Mouse (Mus musculus) embryonic facial prominence, embryonic 13.5 days (tissue): ENCODE data around the gene Rxrb. TPM values are rescaled to one million over a fixed set of nuclear protein-coding genes. Genes with fewer than 3 reads are reported as not detected.

ENCODE experiments used
- ATAC-seq: fragments of 200-750 bp; cut with Nextera tagmentation; 2 replicates; pipeline ENCODE4 v1.8.0; 2017; ENCODE audit warnings: low read depth; ENCODE audit not compliant: insufficient number of reproducible peaks, insufficient read depth, low FRiP score, low TSS enrichment
- H3K27ac ChIP-seq: fragments of 300-500 bp; sonication (generic); 2 replicates; pipeline ENCODE4 v1.5.1; 2015; ENCODE audit warnings: moderate library complexity, mild to moderate bottlenecking, inconsistent platforms
- H3K27me3 ChIP-seq: fragments of 300-500 bp; sonication (generic); 2 replicates; pipeline ENCODE4 v1.6.1; 2015; ENCODE audit warnings: mild to moderate bottlenecking, inconsistent platforms
- H3K36me3 ChIP-seq: fragments of 300-500 bp; sonication (generic); 2 replicates; pipeline ENCODE4 v1.6.1; 2015; ENCODE audit warnings: mild to moderate bottlenecking, inconsistent platforms
- H3K4me1 ChIP-seq: fragments of 300-500 bp; sonication (generic); 2 replicates; pipeline ENCODE4 v1.6.1; 2015; ENCODE audit warnings: inconsistent platforms
- H3K4me2 ChIP-seq: fragments of 300-500 bp; sonication (generic); 2 replicates; pipeline ENCODE4 v1.6.1; 2015; ENCODE audit warnings: moderate library complexity, mild to moderate bottlenecking, inconsistent platforms
- H3K4me3 ChIP-seq: fragments of 300-500 bp; sonication (generic); 2 replicates; pipeline ENCODE4 v1.5.1; 2015; ENCODE audit warnings: mild to moderate bottlenecking, inconsistent platforms
- H3K9ac ChIP-seq: fragments of 300-500 bp; sonication (generic); 2 replicates; pipeline ENCODE4 v1.6.1; 2015; ENCODE audit warnings: mild to moderate bottlenecking, inconsistent platforms
- H3K9me3 ChIP-seq: fragments of 300-500 bp; sonication (generic); 2 replicates; pipeline ENCODE4 v1.6.1; 2016; ENCODE audit warnings: inconsistent platforms
- WGBS: fragments of 180-500 bp; shearing (Covaris S2); methylation state at CpG from one replicate; pipeline ENCODE4 v1.1.7; 2015; ENCODE audit warnings: mixed read lengths; 5-methylcytosine and 5-hydroxymethylcytosine counted together
- microRNA counts: library from miRNA; unstranded; fragments of <30 nt; microRNA quantifications from one replicate; lab custom pipeline; 2016
- microRNA-seq: library from miRNA; unstranded; fragments of <30 nt; microRNA quantifications from one replicate; pipeline ENCODE4, GENCODE M21; 2016
- polyA plus RNA-seq: library from polyadenylated mRNA; unstranded; fragments of >200 nt; fragmentation: Nextera tagmentation; extraction: Ambion mirVana; gene quantifications from 2 replicates; pipeline ENCODE4 v1.2.1, GENCODE M21; 2015

Gene Rxrb
- polyA plus RNA-seq, 1 experiment from 2014 or later = 56.4 TPM

DNA sequence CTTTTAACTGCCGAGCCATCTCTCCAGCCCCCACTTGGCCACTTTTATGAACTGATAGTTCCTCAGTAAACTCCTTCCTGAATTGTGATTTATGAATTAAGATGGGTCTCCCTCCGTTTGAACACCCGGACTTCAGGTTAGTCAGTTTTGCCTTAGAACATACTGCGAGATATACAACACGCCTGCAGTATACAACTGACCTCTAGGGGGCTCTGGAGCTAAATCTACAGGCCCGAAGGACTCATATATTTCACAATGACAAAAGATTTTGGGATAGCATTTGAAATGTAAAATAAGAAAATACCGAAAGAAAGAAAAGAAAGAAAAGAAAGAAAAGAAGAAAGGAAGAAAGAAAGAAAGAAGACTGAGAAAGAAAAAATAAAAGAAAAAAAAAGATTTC lies 43.7 kb downstream of the Rxrb start:
- H3K36me3 ChIP-seq = no peaks in the 10 kb centered on the region
- H3K27me3 ChIP-seq = peaks cover 30% of the 10 kb centered on the region
- no peaks in the 10 kb centered on the region for H3K9me3 ChIP-seq
- ATAC-seq = no peak
- no peaks in the 10 kb centered on the region for H3K4me1 ChIP-seq
- H3K27ac ChIP-seq = no peak overlapping the region
- WGBS = 40% methylated on average over 7 of the region's 7 CpGs
- H3K9ac ChIP-seq = no peak overlapping the region
- no peak overlapping the region for H3K4me2 ChIP-seq
- no peak overlapping the region for H3K4me3 ChIP-seq

DNA sequence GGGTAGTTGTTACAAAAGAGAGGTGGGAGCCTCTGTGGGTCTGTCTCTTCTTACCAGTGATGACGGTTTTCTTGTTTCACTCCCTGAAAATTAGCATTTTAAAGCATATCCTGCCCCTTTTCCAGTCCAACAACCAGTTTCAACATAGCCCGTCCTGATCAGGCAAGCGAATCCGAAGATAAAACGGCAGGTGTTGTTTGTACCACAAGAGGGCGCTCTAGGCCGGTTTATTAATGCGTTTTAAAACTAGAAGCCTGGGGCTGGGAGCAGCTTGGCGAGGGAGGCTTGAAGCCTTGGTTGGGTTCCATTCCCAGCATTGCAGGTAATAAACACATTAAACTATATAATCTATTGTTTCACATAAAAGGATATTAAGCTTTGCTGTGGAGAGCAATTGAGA lies 45.9 kb downstream of the Rxrb start:
- ATAC-seq = no peak

DNA sequence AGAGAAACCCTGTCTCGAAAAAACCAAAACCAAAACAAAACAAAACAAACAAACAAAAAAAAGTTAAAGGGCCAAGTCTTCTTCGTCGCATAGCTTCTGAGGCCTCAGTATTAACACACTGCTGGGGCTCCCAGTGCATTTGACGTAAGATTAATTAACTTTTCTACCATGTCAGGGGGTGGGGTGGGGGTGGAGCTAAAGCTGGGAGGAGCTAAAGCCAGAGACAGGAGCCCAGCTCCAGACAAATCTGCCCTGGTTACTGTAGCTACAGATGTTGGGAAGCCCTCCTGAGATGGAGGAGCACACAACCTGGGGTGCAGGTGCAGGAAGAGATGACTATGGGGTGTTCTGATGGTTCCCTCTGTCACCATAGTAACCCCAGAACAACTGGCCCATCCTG lies 46.5 kb downstream of the Rxrb start:
- Histone ChIP-seq H3K27me3 (peaks cover 33% of the 10 kb centered on the region), H3K9me3 (no peaks in the 10 kb centered on the region), H3K27ac (no peak overlapping the region), H3K4me2 (no peak overlapping the region), H3K36me3 (no peaks in the 10 kb centered on the region), H3K9ac (no peak overlapping the region), H3K4me1 (peaks cover 3% of the 10 kb centered on the region; the same call in 1 of the 2 replicates), H3K4me3 (no peak overlapping the region)
- WGBS = 61% methylated on average over 4 of the region's 4 CpGs
- no peak for ATAC-seq

More for the DNA sequence above, 45.9 kb downstream of the Rxrb start:
- Histone ChIP-seq H3K4me3 (no peak overlapping the region), H3K27me3 (peaks cover 30% of the 10 kb centered on the region), H3K4me2 (no peak overlapping the region), H3K27ac (no peak overlapping the region), H3K4me1 (no peaks in the 10 kb centered on the region), H3K9ac (no peak overlapping the region), H3K9me3 (no peaks in the 10 kb centered on the region), H3K36me3 (no peaks in the 10 kb centered on the region)
- WGBS = 2% methylated on average over 9 of the region's 9 CpGs

DNA sequence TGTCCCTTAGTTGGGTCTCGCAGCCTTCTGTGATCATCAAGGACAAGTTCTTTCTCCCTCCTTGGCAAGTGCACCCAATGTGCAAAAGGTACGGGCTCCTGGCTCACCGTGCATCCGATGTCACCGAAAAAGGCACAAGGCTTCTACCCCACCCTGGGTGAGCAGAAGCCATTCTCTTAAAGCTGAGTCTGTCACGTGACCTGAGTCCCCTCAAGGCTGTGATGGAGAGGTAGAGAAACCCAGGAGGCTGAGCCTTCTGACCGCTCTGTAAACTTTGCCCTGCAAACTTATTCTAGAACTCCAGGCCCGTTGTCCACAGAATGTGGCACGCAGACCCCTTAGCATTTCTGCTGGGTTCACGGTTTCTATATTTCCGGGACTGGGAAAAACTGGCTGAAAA lies 47.4 kb downstream of the Rxrb start:
- no peak overlapping the region for H3K9ac ChIP-seq
- no peak for ATAC-seq
- 88% methylated on average over 11 of the region's 11 CpGs for WGBS
- no peak overlapping the region for H3K27ac ChIP-seq
- H3K4me1 ChIP-seq = peaks cover 5% of the 10 kb centered on the region; the same call in 1 of the 2 replicates
- H3K27me3 ChIP-seq = peaks cover 28% of the 10 kb centered on the region
- H3K9me3 ChIP-seq = no peaks in the 10 kb centered on the region
- no peak overlapping the region for H3K4me2 ChIP-seq
- no peak overlapping the region for H3K4me3 ChIP-seq
- no peaks in the 10 kb centered on the region for H3K36me3 ChIP-seq

DNA sequence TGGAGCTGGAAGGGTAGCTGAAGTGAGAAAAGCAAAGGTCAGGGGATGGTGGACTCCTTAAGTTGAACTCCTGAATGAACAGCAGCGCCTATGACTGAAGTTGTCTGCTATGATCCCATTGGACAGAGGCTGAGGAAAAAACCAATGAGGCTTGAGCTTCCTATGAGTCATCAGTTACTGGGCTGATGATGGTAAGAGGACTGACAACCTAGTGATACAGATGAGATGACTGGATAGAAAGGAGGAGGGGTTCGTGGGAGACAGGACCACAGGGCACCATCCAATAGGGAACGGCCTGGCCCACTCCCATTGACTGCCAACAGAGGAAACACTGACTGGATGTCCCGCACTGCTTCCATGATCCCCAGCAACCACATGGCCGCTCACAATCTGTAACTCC lies 48.0 kb downstream of the Rxrb start:
- H3K4me1 ChIP-seq = peaks cover 5% of the 10 kb centered on the region; the same call in 1 of the 2 replicates

DNA sequence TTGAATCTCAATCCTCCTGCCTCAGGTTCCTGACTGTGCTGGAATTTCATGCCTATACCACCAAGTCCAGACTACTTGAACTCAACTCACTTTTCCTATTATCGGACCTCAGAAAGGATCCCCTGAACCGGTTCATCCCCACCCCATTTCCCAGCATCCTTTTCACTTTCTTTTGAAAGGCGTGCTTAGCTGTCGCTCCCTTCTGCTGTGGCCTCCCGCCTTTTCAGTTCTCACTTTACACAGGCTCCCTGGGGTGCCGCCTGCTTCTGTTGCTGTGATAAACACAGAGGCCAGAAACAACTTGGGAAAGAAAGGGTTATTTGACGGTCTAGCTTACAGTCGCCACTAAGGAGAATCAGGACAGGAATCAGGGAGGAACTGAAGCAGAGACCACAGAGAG lies 51.5 kb downstream of the Rxrb start:
- 5% methylated on average over 8 of the region's 8 CpGs for WGBS
- Histone ChIP-seq H3K27me3 (peaks cover 11% of the 10 kb centered on the region; the same call in 1 of the 2 replicates), H3K4me3 (no peak overlapping the region), H3K9ac (no peak overlapping the region), H3K4me2 (peak overlapping the region; percentile 9), H3K4me1 (peaks cover 5% of the 10 kb centered on the region; the same call in 1 of the 2 replicates), H3K27ac (no peak overlapping the region), H3K36me3 (no peaks in the 10 kb centered on the region), H3K9me3 (no peaks in the 10 kb centered on the region)
- ATAC-seq = no peak

More for the DNA sequence above, 48.0 kb downstream of the Rxrb start:
- no peaks in the 10 kb centered on the region for H3K9me3 ChIP-seq
- peak; percentile 73; the same call in 1 of the 2 replicates for ATAC-seq
- 14% methylated on average over 5 of the region's 5 CpGs for WGBS
- no peaks in the 10 kb centered on the region for H3K36me3 ChIP-seq
- H3K4me3 ChIP-seq = no peak overlapping the region
- H3K27ac ChIP-seq = no peak overlapping the region
- H3K27me3 ChIP-seq = peaks cover 30% of the 10 kb centered on the region
- no peak overlapping the region for H3K9ac ChIP-seq
- H3K4me2 ChIP-seq = no peak overlapping the region

DNA sequence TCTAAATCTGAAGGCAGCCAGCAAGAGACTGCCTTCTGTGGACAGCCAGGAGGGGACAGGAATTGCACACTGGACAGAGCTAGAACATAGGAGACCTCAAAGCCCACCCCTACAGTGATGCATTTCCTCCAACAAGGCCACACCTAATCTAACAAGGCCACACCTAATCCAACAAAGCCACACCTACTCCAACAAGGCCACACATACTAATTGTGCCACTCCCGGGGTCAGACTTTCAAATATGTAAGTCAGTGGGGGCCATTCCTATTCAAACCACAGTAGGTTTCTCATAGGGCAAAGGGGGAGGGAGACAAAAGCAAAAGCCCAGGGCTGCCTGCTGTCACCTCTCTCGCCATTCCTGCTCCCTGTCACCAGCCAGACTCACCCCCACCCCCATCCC lies 55.8 kb downstream of the Rxrb start:
- Histone ChIP-seq H3K27ac (no peak overlapping the region), H3K4me2 (no peak overlapping the region), H3K4me1 (peaks cover 5% of the 10 kb centered on the region; the same call in 1 of the 2 replicates), H3K9me3 (no peaks in the 10 kb centered on the region), H3K4me3 (no peak overlapping the region), H3K36me3 (no peaks in the 10 kb centered on the region), H3K27me3 (peaks cover 11% of the 10 kb centered on the region; the same call in 1 of the 2 replicates), H3K9ac (no peak overlapping the region)
- ATAC-seq = no peak
- 41% methylated on average over 2 of the region's 2 CpGs for WGBS

MicroRNA genes within 50 kb of the gene (microRNA counts, 519-probe panel; counts per million panel counts)
- 236 counts per million, percentile 44 among the panel's probes with 10 or more counts for microRNA mmu-miR-219 (lab: Ali Mortazavi, UCI)

Small RNAs within 50 kb of the gene (microRNA-seq; reads per million reads assigned to microRNA genes)
- gene Mir219a-1 (not detected), gene Mir219c (not detected)

Other genes with a start within 250 kb of the Rxrb start
- gene Angptl4, start 250.0 kb upstream of the Rxrb start, polyA plus RNA-seq = 53.0 and 60.7 TPM in 2 replicates
- gene Kank3, start 221.3 kb upstream of the Rxrb start, polyA plus RNA-seq = 34.4 and 37.9 TPM in 2 replicates
- 1,111 and 1,168 TPM in 2 replicates for gene Rps28, start 207.2 kb upstream of the Rxrb start, polyA plus RNA-seq
- 464 and 506 TPM in 2 replicates for gene Ndufa7, start 207.2 kb upstream of the Rxrb start, polyA plus RNA-seq
- gene Cd320, start 188.7 kb upstream of the Rxrb start, polyA plus RNA-seq = 57.8 and 66.4 TPM in 2 replicates
- not detected in 2 replicates for gene Gm7029, start 158.0 kb upstream of the Rxrb start, polyA plus RNA-seq
- gene Kifc1, start 141.2 kb upstream of the Rxrb start, polyA plus RNA-seq = 7.2 and 7.3 TPM in 2 replicates
- gene Platr17, start 126.7 kb upstream of the Rxrb start, polyA plus RNA-seq = 0.27 TPM in 1 of 2 replicates, not detected in the other
- gene Daxx, start 122.4 kb upstream of the Rxrb start, polyA plus RNA-seq = 57.7 and 58.9 TPM in 2 replicates
- gene Tapbp, start 115.9 kb upstream of the Rxrb start, polyA plus RNA-seq = 26.6 and 31.9 TPM in 2 replicates
- gene Zbtb22, start 115.9 kb upstream of the Rxrb start, polyA plus RNA-seq = 15.4 and 17.6 TPM in 2 replicates
- 61.2 and 63.7 TPM in 2 replicates for gene Rgl2, start 102.3 kb upstream of the Rxrb start, polyA plus RNA-seq
- gene Pfdn6, start 91.5 kb upstream of the Rxrb start, polyA plus RNA-seq = 176 and 190 TPM in 2 replicates
- 36.2 and 40.7 TPM in 2 replicates for gene Wdr46, start 91.2 kb upstream of the Rxrb start, polyA plus RNA-seq
- gene B3galt4, start 80.3 kb upstream of the Rxrb start, polyA plus RNA-seq = 7.0 and 7.2 TPM in 2 replicates
- 45.7 and 49.6 TPM in 2 replicates for gene Vps52, start 76.0 kb upstream of the Rxrb start, polyA plus RNA-seq
- gene Rps18, start 75.8 kb upstream of the Rxrb start, polyA plus RNA-seq = 1,782 and 1,797 TPM in 2 replicates
- 8.5 and 14.6 TPM in 2 replicates for gene H2-K1, start 31.5 kb upstream of the Rxrb start, polyA plus RNA-seq
- gene Ring1, start 7.1 kb upstream of the Rxrb start, polyA plus RNA-seq = 17.1 and 22.3 TPM in 2 replicates
- gene H2-Ke6, start 3.8 kb upstream of the Rxrb start, polyA plus RNA-seq = 57.4 and 58.8 TPM in 2 replicates
- 201 and 212 TPM in 2 replicates for gene Slc39a7, start 130 bp upstream of the Rxrb start, polyA plus RNA-seq
- gene Col11a2, start 7.6 kb downstream of the Rxrb start, polyA plus RNA-seq = 23.7 and 26.5 TPM in 2 replicates
- gene H2-Oa, start 60.5 kb downstream of the Rxrb start, polyA plus RNA-seq = 0.48 and 0.65 TPM in 2 replicates
- 17.2 and 17.6 TPM in 2 replicates for gene H2-DMa, start 87.7 kb downstream of the Rxrb start, polyA plus RNA-seq
- gene Brd2, start 90.8 kb downstream of the Rxrb start, polyA plus RNA-seq = 122 and 142 TPM in 2 replicates
- gene H2-DMb2, start 111.5 kb downstream of the Rxrb start, polyA plus RNA-seq = 0.67 and 1.1 TPM in 2 replicates
- gene H2-DMb1, start 121.3 kb downstream of the Rxrb start, polyA plus RNA-seq = 2.0 and 2.6 TPM in 2 replicates
- gene Tap1, start 155.7 kb downstream of the Rxrb start, polyA plus RNA-seq = 8.4 and 9.5 TPM in 2 replicates
- gene Psmb9, start 156.0 kb downstream of the Rxrb start, polyA plus RNA-seq = 2.3 and 3.8 TPM in 2 replicates
- 4.3 and 5.7 TPM in 2 replicates for gene Psmb8, start 165.9 kb downstream of the Rxrb start, polyA plus RNA-seq
- gene Tap2, start 171.7 kb downstream of the Rxrb start, polyA plus RNA-seq = 3.5 and 3.7 TPM in 2 replicates
- not detected in 2 replicates for gene H2-Ob, start 207.1 kb downstream of the Rxrb start, polyA plus RNA-seq
- 5.3 and 5.6 TPM in 2 replicates for gene H2-Ab1, start 225.9 kb downstream of the Rxrb start, polyA plus RNA-seq